Mouse (Mus musculus) midbrain, embryonic 14.5 days (tissue): ENCODE data around the gene Scp2d1. TPM values are rescaled to one million over a fixed set of nuclear protein-coding genes. Genes with fewer than 3 reads are reported as not detected.
A peak's percentile ranks its signal among the peaks of the same experiment; 100 is the strongest.

ENCODE experiments used
- ATAC-seq: fragments of 200-750 bp; cut with Nextera tagmentation; 2 replicates; pipeline ENCODE4 v1.8.0; 2017; ENCODE audit warnings: moderate number of reproducible peaks, moderate library complexity; ENCODE audit not compliant: low FRiP score, low TSS enrichment
- DNase-seq: peaks from one replicate; pipeline ENCODE4 v3.0.0-alpha.2; 2015
- H3K27ac ChIP-seq: fragments of 300-500 bp; sonication (generic); replicated peaks from 2 replicates; pipeline ENCODE4 v1.5.1; 2014; ENCODE audit warnings: mild to moderate bottlenecking, low read depth, low read length, moderate library complexity
- H3K27me3 ChIP-seq: fragments of 300-500 bp; sonication (generic); 2 replicates; pipeline ENCODE4 v1.6.1; 2014; ENCODE audit warnings: low read length, control low read depth, mixed read lengths; ENCODE audit not compliant: control insufficient read depth, insufficient read depth
- H3K36me3 ChIP-seq: fragments of 300-500 bp; sonication (generic); 2 replicates; pipeline ENCODE4 v1.6.1; 2014; ENCODE audit warnings: low read length, control low read depth; ENCODE audit not compliant: control insufficient read depth, insufficient read depth
- H3K4me1 ChIP-seq: fragments of 300-500 bp; sonication (generic); 2 replicates; pipeline ENCODE4 v1.6.1; 2014; ENCODE audit warnings: mild to moderate bottlenecking, antibody characterized with exemption, low read length, control low read depth; ENCODE audit not compliant: control insufficient read depth, insufficient read depth
- H3K4me2 ChIP-seq: fragments of 300-500 bp; sonication (generic); 2 replicates; pipeline ENCODE4 v1.6.1; 2014; ENCODE audit warnings: mild to moderate bottlenecking, low read length, moderate library complexity
- H3K4me3 ChIP-seq: fragments of 300-500 bp; sonication (generic); replicated peaks from 2 replicates; pipeline ENCODE4 v1.5.1; 2014; ENCODE audit warnings: low read depth, low read length
- H3K9ac ChIP-seq: fragments of 300-500 bp; sonication (generic); replicated peaks from 2 replicates; pipeline ENCODE4 v1.6.1; 2014; ENCODE audit warnings: mild to moderate bottlenecking, low read length, moderate library complexity
- H3K9me3 ChIP-seq: fragments of 300-500 bp; sonication (generic); 2 replicates; pipeline ENCODE4 v1.6.1; 2016; ENCODE audit warnings: low read length, control low read depth, mixed read lengths; ENCODE audit not compliant: control insufficient read depth
- WGBS: fragments of 180-500 bp; shearing (Covaris S2); extraction: QIAGEN DNeasy Blood & Tissue Kit; methylation state at CpG from one replicate; pipeline ENCODE4 v1.1.7; 2014; 5-methylcytosine and 5-hydroxymethylcytosine counted together
- polyA plus RNA-seq: library from polyadenylated mRNA; unstranded; fragments of >200 nt; fragmentation: Nextera tagmentation; extraction: Ambion mirVana; gene quantifications from 2 replicates; pipeline ENCODE4 v1.2.1, GENCODE M21; 2014

Scp2d1 gene
- polyA plus RNA-seq, 1 experiment from 2014 or later = not detected

GRCm38 (mm10) chr2:144791671-144792294 lies 31.7 kb upstream of the Scp2d1 start:
- no peaks in the 10 kb centered on the region for H3K9me3 ChIP-seq
- H3K4me3 ChIP-seq = no peak overlapping the region
- no peaks in the 10 kb centered on the region for H3K4me1 ChIP-seq
- DNase-seq (peak; percentile 14), ATAC-seq (no peak)
- H3K4me2 ChIP-seq = no peak overlapping the region
- 79% methylated on average over 14 of the region's 14 CpGs for WGBS
- H3K27me3 ChIP-seq = no peaks in the 10 kb centered on the region
- no peak overlapping the region for H3K27ac ChIP-seq
- H3K36me3 ChIP-seq = no peaks in the 10 kb centered on the region
- H3K9ac ChIP-seq = no peak overlapping the region

GRCm38 (mm10) chr2:144797515-144797914 lies 25.9 kb upstream of the Scp2d1 start:
- WGBS = 85% methylated on average over 8 of the region's 8 CpGs
- Histone ChIP-seq H3K9ac (no peak overlapping the region), H3K4me2 (no peak overlapping the region), H3K27ac (no peak overlapping the region), H3K9me3 (no peaks in the 10 kb centered on the region), H3K4me3 (no peak overlapping the region), H3K27me3 (no peaks in the 10 kb centered on the region), H3K4me1 (no peaks in the 10 kb centered on the region), H3K36me3 (no peaks in the 10 kb centered on the region)
- no peak for DNase-seq
- no peak for ATAC-seq

- no peaks in the 10 kb centered on the region for H3K36me3 ChIP-seq
- H3K9me3 ChIP-seq = no peaks in the 10 kb centered on the region
- no peaks in the 10 kb centered on the region for H3K27me3 ChIP-seq
- H3K4me2 ChIP-seq = no peak overlapping the region
- ATAC-seq = no peak
- no peak overlapping the region for H3K27ac ChIP-seq
- no peak for DNase-seq
- no peak overlapping the region for H3K4me3 ChIP-seq
- WGBS = 63% methylated on average over 15 of the region's 15 CpGs
- no peak overlapping the region for H3K9ac ChIP-seq
- no peaks in the 10 kb centered on the region for H3K4me1 ChIP-seq
These were observed 15.4 kb upstream of the Scp2d1 start for GRCm38 (mm10) chr2:144807766-144808754.

- H3K4me1 ChIP-seq = no peaks in the 10 kb centered on the region
- no peak for DNase-seq
- no peak overlapping the region for H3K4me3 ChIP-seq
- H3K9ac ChIP-seq = no peak overlapping the region
- no peaks in the 10 kb centered on the region for H3K9me3 ChIP-seq
- WGBS = 56% methylated on average over 8 of the region's 8 CpGs
- H3K27me3 ChIP-seq = no peaks in the 10 kb centered on the region
- no peak overlapping the region for H3K27ac ChIP-seq
- no peaks in the 10 kb centered on the region for H3K36me3 ChIP-seq
- no peak for ATAC-seq
- no peak overlapping the region for H3K4me2 ChIP-seq
These were observed 5.1 kb downstream of the Scp2d1 start for GRCm38 (mm10) chr2:144828457-144828985.

- H3K27me3 ChIP-seq = no peaks in the 10 kb centered on the region
- 93% methylated on average over 5 of the region's 5 CpGs for WGBS
These were observed 13.3 kb downstream of the Scp2d1 start for GRCm38 (mm10) chr2:144836667-144837311.

GRCm38 (mm10) chr2:144837312-144837679 lies 13.8 kb downstream of the Scp2d1 start:
- WGBS = 89% methylated on average over 3 of the region's 3 CpGs
- Histone ChIP-seq H3K4me1 (no peaks in the 10 kb centered on the region), H3K9me3 (no peaks in the 10 kb centered on the region), H3K4me2 (no peak overlapping the region), H3K36me3 (no peaks in the 10 kb centered on the region), H3K4me3 (no peak overlapping the region), H3K27ac (no peak overlapping the region), H3K9ac (no peak overlapping the region), H3K27me3 (no peaks in the 10 kb centered on the region)
- no peak for ATAC-seq
- DNase-seq = no peak

More at GRCm38 (mm10) chr2:144836667-144837311, 13.3 kb downstream of the Scp2d1 start:
- Histone ChIP-seq H3K9ac (no peak overlapping the region), H3K27ac (no peak overlapping the region), H3K9me3 (no peaks in the 10 kb centered on the region), H3K4me3 (no peak overlapping the region), H3K4me1 (no peaks in the 10 kb centered on the region), H3K36me3 (no peaks in the 10 kb centered on the region), H3K4me2 (no peak overlapping the region)
- DNase-seq (no peak), ATAC-seq (no peak)

GRCm38 (mm10) chr2:144868827-144869226 lies 45.4 kb downstream of the Scp2d1 start:
- ATAC-seq = no peak
- Histone ChIP-seq H3K36me3 (no peaks in the 10 kb centered on the region), H3K9ac (no peak overlapping the region), H3K27me3 (no peaks in the 10 kb centered on the region), H3K27ac (no peak overlapping the region), H3K4me3 (no peak overlapping the region), H3K4me2 (no peak overlapping the region), H3K9me3 (no peaks in the 10 kb centered on the region), H3K4me1 (no peaks in the 10 kb centered on the region)
- DNase-seq = peak; percentile 3
- WGBS = 80% methylated on average over 2 of the region's 2 CpGs
